Mouse (Mus musculus): ENCODE data around the gene Abcc5.

Gene Abcc5

GRCm38 (mm10) chr16:20359643-20360295, 66.4 kb downstream of the Abcc5 start:
- no peak for DNase-seq (ENCODE audit: low spot score in 2 of 2)

DNA sequence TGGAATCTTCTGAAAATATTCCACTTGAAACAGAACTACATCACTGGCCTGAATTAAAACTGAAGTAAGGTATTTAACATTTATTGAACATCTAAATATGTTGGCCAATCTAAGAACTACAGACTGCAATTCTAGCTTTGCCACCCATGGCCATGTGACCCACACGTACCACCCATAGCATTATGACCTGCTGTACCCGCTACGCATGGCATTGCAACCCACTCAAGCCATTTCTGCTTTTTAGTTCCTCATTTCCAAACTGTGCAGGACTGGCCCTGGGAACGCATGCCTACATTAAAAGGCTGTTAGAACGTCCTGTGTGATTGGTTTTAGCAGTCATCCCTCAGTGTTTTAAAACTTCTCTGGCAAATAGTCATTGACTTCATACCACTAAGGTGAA, 68.4 kb downstream of the Abcc5 start:
- DNase-seq (ENCODE audit: low spot score in 2 of 2): no peak

DNA sequence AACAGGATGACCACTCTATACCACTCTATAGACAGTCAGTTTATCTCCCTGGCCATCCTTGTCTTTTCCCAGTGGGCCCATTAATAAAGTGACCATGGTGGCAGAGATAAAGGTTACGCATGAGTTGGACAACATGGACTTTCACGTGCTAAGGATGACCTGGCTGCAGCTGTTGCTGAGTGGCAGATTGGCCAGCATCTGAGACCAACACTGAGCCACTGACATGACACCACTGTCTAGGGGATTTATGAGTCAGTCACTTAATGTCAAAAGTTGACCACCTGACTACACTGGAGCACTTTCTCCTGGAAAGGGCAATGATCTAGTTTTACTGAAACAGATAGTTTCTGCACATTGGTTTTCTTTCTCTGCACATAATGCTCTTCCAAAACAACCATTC, 71.4 kb downstream of the Abcc5 start:
- DNase-seq (ENCODE audit: low spot score in 2 of 2): no peak

GRCm38 (mm10) chr16:20354011-20354410, 72.2 kb downstream of the Abcc5 start:
- no peak for DNase-seq (ENCODE audit: low spot score in 2 of 2)

GRCm38 (mm10) chr16:20345464-20345863, 80.7 kb downstream of the Abcc5 start:
- no peak for DNase-seq (ENCODE audit: low spot score in 2 of 2)

DNA sequence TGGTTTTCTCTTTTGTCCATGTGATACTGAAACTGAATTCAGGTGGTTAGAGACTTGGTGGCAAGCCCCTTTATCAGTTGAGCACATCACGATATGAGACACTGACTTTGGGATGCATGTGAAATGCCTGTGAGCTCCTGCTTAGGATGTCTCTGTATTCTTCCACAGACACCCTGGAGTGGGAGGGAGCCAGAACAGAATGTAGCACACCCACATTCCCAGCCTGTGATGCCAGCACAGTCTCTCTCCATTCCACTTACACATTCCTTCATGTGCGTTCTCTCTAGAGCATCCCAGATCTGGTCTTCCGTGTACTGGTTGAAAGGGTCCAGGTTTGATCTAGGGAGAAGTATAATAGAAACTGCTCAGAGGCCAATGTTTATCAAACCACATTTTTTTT, 87.6 kb downstream of the Abcc5 start:
- peak; percentile 61 to 79 for DNase-seq (ENCODE audit: low spot score in 2 of 2)

GRCm38 (mm10) chr16:20334918-20335317, 91.3 kb downstream of the Abcc5 start:
- no peak for DNase-seq (ENCODE audit: low spot score in 2 of 2)

DNA sequence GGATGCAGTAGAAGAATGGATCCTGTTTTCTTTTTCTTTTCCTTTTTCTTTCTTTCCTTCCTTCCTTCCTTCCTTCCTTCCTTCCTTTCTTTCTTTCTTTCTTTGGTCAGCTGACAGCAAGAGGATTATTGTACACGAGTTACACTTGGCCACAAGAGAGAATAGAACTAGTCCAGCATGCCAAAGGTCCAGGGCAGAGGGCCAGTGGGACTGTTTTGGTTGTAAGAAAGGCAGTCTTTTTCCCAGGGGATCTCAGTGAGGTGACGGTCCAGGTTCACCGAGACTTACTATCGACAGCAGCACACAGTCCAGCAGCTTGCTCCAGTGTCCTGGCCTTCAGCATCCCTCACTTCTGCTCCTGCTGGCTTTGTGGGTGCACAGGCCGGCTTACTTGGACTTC, 97.9 kb downstream of the Abcc5 start:
- no peak for DNase-seq (ENCODE audit: low spot score in 2 of 2)

DNA sequence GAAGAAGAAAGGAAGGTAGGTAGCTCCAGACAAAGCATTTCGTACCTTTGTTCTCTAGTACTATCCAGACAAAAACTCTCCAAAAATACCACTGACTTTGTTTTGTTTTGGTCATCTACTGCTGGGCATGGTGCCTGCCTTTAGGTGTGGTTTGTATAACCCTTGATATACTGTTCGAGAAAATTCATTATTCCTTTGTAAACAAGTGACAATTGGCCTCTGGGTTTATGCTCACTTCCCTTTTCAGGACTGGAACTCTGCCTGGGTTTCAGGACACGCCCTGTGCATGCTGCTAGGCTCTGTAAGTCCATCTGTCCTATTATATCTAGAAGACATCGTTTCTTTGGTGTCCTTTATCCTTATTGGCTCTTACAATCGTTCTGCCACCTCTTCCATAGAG, 100.9 kb downstream of the Abcc5 start, which contains the start of gene Cyp2ab1:
Gene Cyp2ab1 (minus strand): TSS at position 119 of the 400 bp plus-strand sequence.
- no peak for DNase-seq (ENCODE audit: low spot score in 2 of 2)

DNA sequence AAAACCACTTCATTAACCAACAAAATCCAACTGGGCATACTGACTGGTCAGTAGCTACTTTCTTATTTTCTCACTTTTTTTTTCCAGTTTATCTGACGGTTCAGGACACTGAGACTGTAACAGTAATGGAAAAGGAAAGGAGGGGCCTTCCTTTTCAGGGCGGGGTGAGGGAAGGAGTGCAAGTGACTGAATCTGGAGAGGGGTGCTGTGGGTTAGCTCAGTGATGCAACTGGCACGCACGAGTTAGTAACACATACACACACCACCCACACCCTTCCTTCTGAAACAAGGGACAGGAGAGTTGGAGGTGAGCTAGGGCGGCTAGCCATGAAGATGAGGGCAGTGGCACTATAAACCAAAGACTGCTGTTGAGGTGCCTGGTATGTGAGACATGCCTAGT, 102.3 kb downstream of the Abcc5 start:
- DNase-seq (ENCODE audit: low spot score in 2 of 2): no peak

DNA sequence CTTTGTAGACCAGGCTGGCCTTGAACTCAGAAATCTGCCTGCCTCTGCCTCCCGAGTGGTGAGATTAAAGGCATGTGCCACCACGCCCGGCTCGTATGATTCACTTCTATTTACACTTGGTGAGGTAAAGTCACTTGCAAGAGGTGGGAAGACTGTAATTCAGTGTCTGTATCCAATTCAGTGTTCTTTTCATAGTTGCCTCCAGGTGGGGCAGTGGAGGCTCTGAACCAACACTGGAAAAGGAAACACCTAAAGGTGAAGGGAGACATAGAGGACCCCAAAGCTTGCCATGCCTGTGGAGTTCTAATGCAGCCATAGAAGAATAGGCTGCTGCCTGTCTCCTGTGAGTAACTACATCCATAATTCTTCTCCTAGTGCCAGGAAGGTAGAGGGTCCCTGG, 103.9 kb downstream of the Abcc5 start:
- no peak for DNase-seq (ENCODE audit: low spot score in 2 of 2)

DNA sequence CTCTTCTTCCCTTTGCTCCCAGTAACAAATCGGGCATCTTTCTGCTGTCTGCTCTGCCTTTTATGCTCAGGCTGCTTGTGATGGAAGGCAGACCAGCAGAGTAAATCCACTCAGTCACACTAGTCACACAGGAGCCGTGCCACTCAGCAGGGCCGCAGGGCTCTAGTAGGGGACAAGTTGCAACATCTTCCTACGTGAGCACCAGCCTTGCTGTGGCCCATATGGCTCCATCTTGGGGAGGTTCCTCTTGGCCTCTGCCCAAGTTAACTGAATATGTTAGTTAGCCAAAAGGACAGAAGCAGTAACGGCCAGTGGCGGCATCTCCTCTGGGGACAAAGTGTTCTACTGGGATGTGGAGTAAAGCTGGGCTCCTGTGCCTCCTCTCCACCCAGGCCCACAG, 109.4 kb downstream of the Abcc5 start:
- DNase-seq (ENCODE audit: low spot score in 2 of 2): no peak

DNA sequence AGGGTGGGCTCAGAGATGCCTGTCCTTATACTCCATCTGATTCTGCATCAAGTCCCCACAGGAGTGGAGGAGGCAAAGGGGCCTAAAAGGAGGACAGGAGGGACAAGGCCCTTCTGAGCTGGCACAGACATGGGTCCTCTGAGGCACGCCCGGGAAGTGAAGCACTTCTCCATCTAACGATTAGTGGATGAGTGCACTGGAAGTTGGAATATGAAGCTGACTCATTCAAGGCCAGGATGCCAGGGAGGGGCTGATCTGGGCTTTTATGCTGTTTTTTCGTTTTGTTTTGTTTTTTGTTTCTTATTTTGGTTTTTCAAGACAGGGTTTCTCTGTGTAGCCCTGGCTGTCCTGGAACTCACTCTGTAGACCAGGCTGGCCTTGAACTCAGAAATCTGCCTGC, 110.9 kb downstream of the Abcc5 start:
- no peak for DNase-seq (ENCODE audit: low spot score in 2 of 2)

GRCm38 (mm10) chr16:20312272-20312671, 113.9 kb downstream of the Abcc5 start:
- DNase-seq (ENCODE audit: low spot score in 2 of 2): no peak

DNA sequence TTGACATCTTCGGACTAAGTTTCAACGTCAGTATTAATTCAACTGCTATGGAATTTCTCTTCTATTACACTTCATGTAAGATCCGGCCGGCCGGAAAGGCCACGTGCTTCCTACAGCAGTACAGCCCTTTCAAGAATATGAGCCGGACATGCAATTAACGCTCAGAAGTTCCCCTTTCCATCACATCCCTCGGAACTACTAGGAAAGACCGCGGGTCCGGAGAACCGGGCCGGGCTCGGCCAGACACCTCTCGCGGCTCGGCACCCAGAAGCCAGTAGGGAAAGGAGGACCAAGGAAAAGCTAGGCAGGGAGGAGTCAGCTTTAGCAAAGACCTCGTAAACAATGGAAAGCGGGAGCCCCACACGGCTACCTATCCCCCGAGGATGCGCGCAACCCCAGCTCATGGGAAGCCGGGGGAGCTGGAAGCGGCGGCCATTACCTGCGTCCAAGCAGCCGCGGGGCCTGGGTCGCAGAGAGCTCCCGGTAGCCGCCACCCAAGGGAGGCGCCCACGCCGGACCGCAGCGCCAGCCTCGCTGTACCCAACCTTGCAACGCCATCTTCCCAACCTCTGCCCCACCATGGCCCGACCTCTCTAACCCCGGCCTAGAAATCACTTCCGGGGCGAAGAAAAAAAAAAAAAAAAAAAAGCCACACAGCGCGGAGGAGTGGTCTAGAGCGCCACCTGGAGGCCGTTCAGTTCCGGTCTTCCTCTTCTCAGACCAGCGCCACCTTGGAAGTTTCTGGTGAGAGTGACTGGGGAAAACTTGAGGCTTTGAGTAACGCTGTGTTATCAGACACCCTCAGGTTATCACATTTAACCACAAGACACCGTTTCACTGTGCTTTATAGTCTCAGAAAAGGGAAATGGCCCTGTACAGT, 124.2 kb downstream of the Abcc5 start, which contains the start of gene Parl:
Gene Parl (minus strand): TSS at position 618 of the 880 bp plus-strand sequence.
- DNase-seq (ENCODE audit: low spot score in 2 of 2): peak in 1 of 2 experiments; percentile 79

DNA sequence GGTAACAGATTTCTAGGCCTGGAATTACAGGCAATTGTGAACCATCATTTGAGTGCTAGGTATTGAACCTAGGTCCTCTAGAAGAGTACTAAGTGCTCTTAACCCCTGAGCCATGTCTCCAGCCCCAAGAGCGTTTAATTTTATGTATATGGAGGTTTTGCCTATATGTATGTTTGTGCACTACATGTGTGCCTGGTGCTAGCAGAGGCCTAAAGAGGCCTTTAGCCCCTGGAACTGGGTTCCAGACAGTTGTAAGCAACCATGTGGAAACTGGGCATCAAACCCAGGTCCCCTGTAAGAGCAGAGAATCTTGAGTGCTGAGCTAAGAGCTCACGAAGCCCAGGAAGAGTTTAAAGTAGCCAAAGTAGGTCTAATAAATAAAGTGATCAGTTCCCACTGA, 126.1 kb downstream of the Abcc5 start:
- no peak for DNase-seq (ENCODE audit: low spot score in 2 of 2)

Measured in left cerebral cortex, adult 9 months (tissue).